Mouse (Mus musculus): ENCODE measurements around the gene Ifna6. TPM values are rescaled to one million over a fixed set of nuclear protein-coding genes. Genes with fewer than 3 reads are reported as not detected.

The Ifna6 gene
- polyA plus RNA-seq, 1 experiment from 2014 or later = not detected

DNA sequence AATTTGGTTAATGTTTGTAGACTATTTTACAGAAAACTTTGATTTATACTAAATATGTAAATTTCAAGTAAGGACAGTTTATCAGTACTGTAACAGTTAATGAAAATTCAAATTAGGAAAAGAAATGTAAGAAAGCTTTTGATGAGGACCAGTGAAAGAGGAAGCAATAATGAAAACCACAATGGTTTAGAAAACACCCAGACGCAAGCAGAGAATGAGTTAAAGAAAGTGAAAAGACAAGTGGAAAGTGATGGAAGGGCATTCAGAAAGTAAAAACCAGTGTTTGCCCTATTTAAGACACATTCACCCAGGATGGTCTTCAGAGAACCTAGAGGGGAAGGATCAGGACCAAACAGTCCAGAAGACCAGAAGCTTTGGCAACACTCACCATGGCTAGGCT lies 22.5 kb downstream of the Ifna6 start, which contains the start of gene Ifna1:
Gene Ifna1 (plus strand): TSS at position 390 of the 400 bp plus-strand sequence.
- WGBS = 80% methylated on average over 1 of the region's 1 CpGs
- Histone ChIP-seq H3K9ac (replicated peaks) (no peak within 1 kb of the TSS), H3K27me3 (no peaks in the 10 kb centered on the region), H3K4me3 (replicated peaks) (no peak within 1 kb of the TSS), H3K36me3 (no peaks in the 10 kb centered on the region), H3K9me3 (no peaks in the 10 kb centered on the region), H3K4me2 (no peak within 1 kb of the TSS), H3K4me1 (replicated peaks) (no peaks in the 10 kb centered on the region), H3K27ac (no peak within 1 kb of the TSS)
- no peak for ATAC-seq (ENCODE audit: insufficient number of reproducible peaks, insufficient read depth, low FRiP score, low TSS enrichment, low read depth)

GRCm38 (mm10) chr4:88851026-88851763 lies 24.0 kb downstream of the Ifna6 start:
- H3K36me3 ChIP-seq = no peaks in the 10 kb centered on the region
- no peak overlapping the region for H3K4me2 ChIP-seq
- no peaks in the 10 kb centered on the region for H3K9me3 ChIP-seq
- H3K27me3 ChIP-seq = no peaks in the 10 kb centered on the region
- H3K27ac ChIP-seq = no peak overlapping the region
- no peak overlapping the region for H3K4me3 ChIP-seq (replicated peaks)
- ATAC-seq (ENCODE audit: insufficient number of reproducible peaks, insufficient read depth, low FRiP score, low TSS enrichment, low read depth) = no peak
- 80% methylated on average over 4 of the region's 4 CpGs for WGBS
- no peaks in the 10 kb centered on the region for H3K4me1 ChIP-seq (replicated peaks)
- no peak overlapping the region for H3K9ac ChIP-seq (replicated peaks)

DNA sequence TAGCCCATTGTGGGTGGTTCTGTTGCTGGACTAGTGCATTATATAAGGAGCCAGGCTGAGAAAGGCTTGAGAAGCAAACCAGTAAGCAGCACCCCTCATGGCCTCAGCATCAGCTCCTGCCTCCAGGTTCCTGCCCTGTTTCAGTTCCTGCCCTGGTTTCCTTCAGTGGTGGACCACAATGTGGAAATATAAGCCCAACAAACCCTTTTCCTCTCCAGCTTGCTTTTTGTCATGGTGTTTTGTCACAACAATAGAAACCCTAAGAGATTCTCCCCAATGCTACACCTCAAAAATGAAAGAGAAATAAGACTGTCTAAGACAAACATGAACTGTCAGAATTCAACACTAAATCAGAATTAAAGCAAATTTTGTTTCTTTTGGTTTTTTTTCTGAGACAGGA lies 32.0 kb downstream of the Ifna6 start:
- Histone ChIP-seq H3K9ac (replicated peaks) (no peak overlapping the region), H3K4me2 (no peak overlapping the region), H3K4me3 (replicated peaks) (no peak overlapping the region), H3K36me3 (no peaks in the 10 kb centered on the region), H3K4me1 (replicated peaks) (peaks cover 6% of the 10 kb centered on the region; the same call in 1 of the 2 replicates), H3K9me3 (no peaks in the 10 kb centered on the region), H3K27ac (no peak overlapping the region), H3K27me3 (peaks cover 13% of the 10 kb centered on the region)
- ATAC-seq (ENCODE audit: insufficient number of reproducible peaks, insufficient read depth, low FRiP score, low TSS enrichment, low read depth) = no peak

GRCm38 (mm10) chr4:88863309-88863708 lies 36.1 kb downstream of the Ifna6 start:
- 10% methylated on average over 7 of the region's 7 CpGs for WGBS
- Histone ChIP-seq H3K4me2 (no peak overlapping the region), H3K4me3 (replicated peaks) (no peak overlapping the region), H3K36me3 (no peaks in the 10 kb centered on the region), H3K27me3 (peaks cover 26% of the 10 kb centered on the region), H3K27ac (no peak overlapping the region), H3K9ac (replicated peaks) (no peak overlapping the region), H3K4me1 (replicated peaks) (peaks cover 13% of the 10 kb centered on the region; the same call in 1 of the 2 replicates), H3K9me3 (no peaks in the 10 kb centered on the region)
- no peak; the same call in 1 of the 2 replicates for ATAC-seq (ENCODE audit: insufficient number of reproducible peaks, insufficient read depth, low FRiP score, low TSS enrichment, low read depth)

- Histone ChIP-seq H3K9me3 (no peaks in the 10 kb centered on the region), H3K4me1 (replicated peaks) (peaks cover 15% of the 10 kb centered on the region; the same call in 1 of the 2 replicates), H3K4me2 (no peak overlapping the region), H3K9ac (replicated peaks) (no peak overlapping the region), H3K27ac (no peak overlapping the region), H3K36me3 (no peaks in the 10 kb centered on the region), H3K27me3 (peaks cover 26% of the 10 kb centered on the region), H3K4me3 (replicated peaks) (no peak overlapping the region)
- 63% methylated on average over 9 of the region's 9 CpGs for WGBS
- ATAC-seq (ENCODE audit: insufficient number of reproducible peaks, insufficient read depth, low FRiP score, low TSS enrichment, low read depth) = no peak
Measured at GRCm38 (mm10) chr4:88864599-88864998, 37.4 kb downstream of the Ifna6 start.

DNA sequence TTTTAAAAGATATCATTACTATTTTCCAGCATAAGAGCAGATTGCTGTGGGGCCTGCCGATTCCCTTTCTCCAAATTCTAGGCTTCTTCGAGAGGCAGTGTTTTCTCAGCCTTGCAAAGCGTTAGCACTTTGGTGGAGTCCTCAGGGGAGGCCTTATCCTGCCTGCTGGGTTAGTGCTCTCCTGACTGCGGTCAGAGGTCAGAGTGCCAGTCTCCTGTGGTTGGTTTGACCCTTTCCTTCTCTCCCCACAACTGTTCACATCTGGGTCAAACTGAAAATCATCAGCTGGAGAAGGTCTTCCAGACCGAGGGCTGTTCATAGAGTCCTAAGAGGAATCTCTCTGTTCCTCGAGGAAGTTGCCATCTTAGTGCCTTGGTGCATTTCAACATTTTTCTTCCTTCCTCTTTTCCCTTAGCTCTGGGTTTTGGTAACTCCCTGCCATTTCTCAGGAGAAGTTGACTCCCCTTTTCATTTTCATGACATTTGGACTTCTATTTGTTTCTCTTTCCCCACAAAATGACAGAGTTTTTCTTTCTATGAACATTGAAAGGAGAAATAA lies 37.9 kb downstream of the Ifna6 start:
- no peak for ATAC-seq (ENCODE audit: insufficient number of reproducible peaks, insufficient read depth, low FRiP score, low TSS enrichment, low read depth)
- WGBS = 49% methylated on average over 6 of the region's 6 CpGs
- H3K4me3 ChIP-seq (replicated peaks) = no peak overlapping the region
- no peak overlapping the region for H3K9ac ChIP-seq (replicated peaks)
- H3K27ac ChIP-seq = no peak overlapping the region
- no peaks in the 10 kb centered on the region for H3K36me3 ChIP-seq
- H3K27me3 ChIP-seq = peaks cover 26% of the 10 kb centered on the region
- H3K4me1 ChIP-seq (replicated peaks) = peaks cover 15% of the 10 kb centered on the region; the same call in 1 of the 2 replicates
- H3K4me2 ChIP-seq = no peak overlapping the region
- no peaks in the 10 kb centered on the region for H3K9me3 ChIP-seq

- under 1% methylated on average over 8 of the region's 8 CpGs for WGBS
- H3K27ac ChIP-seq = no peak overlapping the region
- H3K9me3 ChIP-seq = no peaks in the 10 kb centered on the region
- peaks cover 15% of the 10 kb centered on the region; the same call in 1 of the 2 replicates for H3K4me1 ChIP-seq (replicated peaks)
- H3K4me3 ChIP-seq (replicated peaks) = peak overlapping the region; percentile 50
- H3K4me2 ChIP-seq = peak overlapping the region; percentile 87
- ATAC-seq (ENCODE audit: insufficient number of reproducible peaks, insufficient read depth, low FRiP score, low TSS enrichment, low read depth) = no peak
- no peaks in the 10 kb centered on the region for H3K36me3 ChIP-seq
- H3K27me3 ChIP-seq = peaks cover 27% of the 10 kb centered on the region
- H3K9ac ChIP-seq (replicated peaks) = peak overlapping the region; percentile 51; the same call in 1 of the 2 replicates
Measured at GRCm38 (mm10) chr4:88867366-88867925, 40.2 kb downstream of the Ifna6 start.

DNA sequence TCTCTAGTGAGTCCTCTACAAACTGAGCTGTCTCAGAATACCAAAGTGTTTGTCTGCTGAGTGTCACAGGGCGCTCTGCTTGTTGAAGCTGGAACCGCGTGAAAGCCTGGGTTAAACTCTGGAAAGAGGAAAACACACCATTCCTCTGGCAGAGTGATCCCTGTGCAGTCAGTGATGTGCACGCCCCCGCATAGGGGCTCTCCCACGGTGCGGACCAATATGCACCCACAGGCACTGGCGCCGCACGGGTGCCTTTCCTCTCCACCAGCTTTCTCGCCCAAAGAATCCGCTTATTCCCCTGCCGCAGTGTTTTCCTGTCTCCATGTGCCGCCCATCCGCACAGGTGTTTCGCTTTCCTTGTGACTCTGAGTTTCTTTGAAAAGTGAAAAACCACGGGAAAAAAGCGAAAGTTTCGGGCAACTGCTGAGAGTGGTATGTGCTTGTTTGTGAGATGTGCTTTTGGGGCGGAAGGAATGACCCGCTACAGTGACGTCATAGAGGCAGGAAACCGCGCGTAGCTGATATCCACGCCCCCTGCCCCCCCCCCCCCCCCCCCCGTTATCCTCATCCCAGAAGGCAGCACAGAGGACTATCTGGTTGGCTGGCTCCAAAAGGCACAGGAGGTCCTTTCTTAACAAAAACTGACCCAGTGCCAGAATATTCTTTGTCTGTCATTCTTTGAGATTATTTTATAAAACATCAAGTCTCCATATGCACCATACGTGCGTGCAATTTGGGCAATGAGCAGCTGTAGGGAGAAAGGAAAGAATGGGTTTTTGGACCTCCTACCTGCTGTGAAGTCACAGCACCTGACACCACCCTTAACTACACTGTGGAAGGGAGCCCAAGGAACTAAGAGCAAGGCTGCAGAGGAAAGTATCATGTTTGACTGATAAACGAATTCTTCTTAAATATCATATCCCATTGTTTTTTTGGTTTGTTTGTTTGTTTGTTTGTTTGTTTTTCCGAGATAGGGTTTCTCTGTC lies 41.0 kb downstream of the Ifna6 start:
- peak overlapping the region; percentile 87 for H3K4me2 ChIP-seq
- WGBS = 10% methylated on average over 30 of the region's 31 CpGs
- peak overlapping the region; percentile 51; the same call in 1 of the 2 replicates for H3K9ac ChIP-seq (replicated peaks)
- no peaks in the 10 kb centered on the region for H3K36me3 ChIP-seq
- H3K4me3 ChIP-seq (replicated peaks) = peak overlapping the region; percentile 50
- H3K9me3 ChIP-seq = no peaks in the 10 kb centered on the region
- peaks cover 12% of the 10 kb centered on the region; the same call in 1 of the 2 replicates for H3K4me1 ChIP-seq (replicated peaks)
- H3K27ac ChIP-seq = no peak overlapping the region
- ATAC-seq (ENCODE audit: insufficient number of reproducible peaks, insufficient read depth, low FRiP score, low TSS enrichment, low read depth) = peak; percentile 58; the same call in 1 of the 2 replicates
- peaks cover 19% of the 10 kb centered on the region for H3K27me3 ChIP-seq

- Histone ChIP-seq H3K9me3 (no peaks in the 10 kb centered on the region), H3K9ac (replicated peaks) (no peak overlapping the region), H3K27me3 (0 out of 2 replicates have a peak, but pooled peaks cover 3% of the 10 kb centered on the region), H3K4me2 (no peak overlapping the region), H3K4me1 (replicated peaks) (peaks cover 8% of the 10 kb centered on the region; the same call in 1 of the 2 replicates), H3K36me3 (no peaks in the 10 kb centered on the region), H3K4me3 (replicated peaks) (no peak overlapping the region), H3K27ac (no peak overlapping the region)
- no peak for ATAC-seq (ENCODE audit: insufficient number of reproducible peaks, insufficient read depth, low FRiP score, low TSS enrichment, low read depth)
- 0% methylated on average over 2 of the region's 2 CpGs for WGBS
Measured at GRCm38 (mm10) chr4:88872691-88873090, 45.5 kb downstream of the Ifna6 start.

DNA sequence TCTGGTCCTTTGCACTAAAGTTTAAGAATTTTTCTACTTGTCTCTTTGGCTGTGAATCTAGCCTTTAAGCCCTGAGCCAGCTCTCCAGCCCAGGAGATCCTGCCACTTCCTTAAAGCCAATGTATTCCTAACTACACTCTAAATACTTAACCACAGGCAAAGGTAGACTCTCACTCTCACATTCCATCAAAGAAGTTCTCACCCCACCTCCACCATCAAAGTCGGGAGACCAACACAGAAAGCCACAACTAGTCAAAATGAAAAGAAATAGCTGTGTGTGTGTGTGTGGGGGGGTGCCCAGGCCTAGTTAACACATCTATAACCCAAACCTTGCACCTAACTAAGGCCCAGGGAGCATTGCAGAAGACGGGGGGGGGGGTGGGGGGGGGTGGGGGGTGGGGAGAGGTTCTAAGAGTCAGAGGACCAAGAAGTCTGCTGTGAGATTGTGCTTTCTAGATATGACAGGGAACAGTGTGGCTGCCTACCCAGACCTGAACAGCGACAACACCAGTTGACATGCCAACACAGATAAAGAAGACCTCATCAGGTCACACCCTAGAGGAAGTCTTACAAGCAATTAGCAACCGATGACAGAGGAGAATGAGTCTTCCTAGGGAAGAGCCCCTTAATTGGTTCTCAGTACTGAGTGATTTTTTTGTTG lies 48.3 kb downstream of the Ifna6 start:
- no peak overlapping the region for H3K27ac ChIP-seq
- 0 out of 2 replicates have a peak, but pooled peaks cover 3% of the 10 kb centered on the region for H3K27me3 ChIP-seq
- H3K4me1 ChIP-seq (replicated peaks) = no peaks in the 10 kb centered on the region
- no peak overlapping the region for H3K4me3 ChIP-seq (replicated peaks)
- H3K4me2 ChIP-seq = no peak overlapping the region
- WGBS = 61% methylated on average over 4 of the region's 4 CpGs
- H3K36me3 ChIP-seq = no peaks in the 10 kb centered on the region
- ATAC-seq (ENCODE audit: insufficient number of reproducible peaks, insufficient read depth, low FRiP score, low TSS enrichment, low read depth) = no peak
- H3K9me3 ChIP-seq = no peaks in the 10 kb centered on the region
- H3K9ac ChIP-seq (replicated peaks) = no peak overlapping the region
